Mouse (Mus musculus): ENCODE results near the gene Noct.

Gene Noct

DNA sequence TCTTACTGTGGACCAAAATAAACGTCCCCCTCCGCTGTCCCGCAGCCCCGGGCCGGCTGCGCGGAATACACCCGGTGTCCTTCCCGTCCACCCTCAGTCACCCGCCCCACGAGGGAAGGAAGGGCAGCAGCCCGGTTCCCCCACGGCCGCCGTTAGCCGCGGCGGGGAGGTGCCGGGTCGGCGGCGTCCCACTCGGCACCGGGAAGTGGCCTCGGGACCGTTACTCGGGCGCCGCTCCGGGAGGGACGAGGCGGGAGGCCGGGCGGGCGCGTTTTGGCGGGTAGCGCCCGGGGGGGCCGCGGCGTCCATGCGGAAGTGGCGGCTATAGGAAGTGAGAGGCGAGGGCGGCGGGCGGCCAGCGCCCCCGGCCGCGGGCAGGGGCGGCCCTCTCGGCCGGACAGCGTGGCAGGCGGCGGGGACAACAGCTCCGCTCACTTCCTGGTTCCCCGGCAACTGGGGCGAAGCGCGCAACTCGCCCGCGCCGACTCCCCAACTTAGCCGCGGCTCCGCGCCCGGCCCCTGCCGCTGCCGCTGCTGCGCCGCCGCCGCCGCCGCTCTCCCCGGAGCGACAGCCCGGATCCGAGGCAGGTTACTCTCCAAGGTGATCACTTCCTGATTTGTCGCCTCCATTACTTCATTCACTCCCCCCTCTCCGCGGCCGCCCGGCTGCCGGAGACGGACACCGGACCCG lies 52.3 kb downstream of the Noct start:
- DNase-seq (ENCODE audit: low spot score in 2 of 2): peak in 1 of 2 experiments; percentile 32

DNA sequence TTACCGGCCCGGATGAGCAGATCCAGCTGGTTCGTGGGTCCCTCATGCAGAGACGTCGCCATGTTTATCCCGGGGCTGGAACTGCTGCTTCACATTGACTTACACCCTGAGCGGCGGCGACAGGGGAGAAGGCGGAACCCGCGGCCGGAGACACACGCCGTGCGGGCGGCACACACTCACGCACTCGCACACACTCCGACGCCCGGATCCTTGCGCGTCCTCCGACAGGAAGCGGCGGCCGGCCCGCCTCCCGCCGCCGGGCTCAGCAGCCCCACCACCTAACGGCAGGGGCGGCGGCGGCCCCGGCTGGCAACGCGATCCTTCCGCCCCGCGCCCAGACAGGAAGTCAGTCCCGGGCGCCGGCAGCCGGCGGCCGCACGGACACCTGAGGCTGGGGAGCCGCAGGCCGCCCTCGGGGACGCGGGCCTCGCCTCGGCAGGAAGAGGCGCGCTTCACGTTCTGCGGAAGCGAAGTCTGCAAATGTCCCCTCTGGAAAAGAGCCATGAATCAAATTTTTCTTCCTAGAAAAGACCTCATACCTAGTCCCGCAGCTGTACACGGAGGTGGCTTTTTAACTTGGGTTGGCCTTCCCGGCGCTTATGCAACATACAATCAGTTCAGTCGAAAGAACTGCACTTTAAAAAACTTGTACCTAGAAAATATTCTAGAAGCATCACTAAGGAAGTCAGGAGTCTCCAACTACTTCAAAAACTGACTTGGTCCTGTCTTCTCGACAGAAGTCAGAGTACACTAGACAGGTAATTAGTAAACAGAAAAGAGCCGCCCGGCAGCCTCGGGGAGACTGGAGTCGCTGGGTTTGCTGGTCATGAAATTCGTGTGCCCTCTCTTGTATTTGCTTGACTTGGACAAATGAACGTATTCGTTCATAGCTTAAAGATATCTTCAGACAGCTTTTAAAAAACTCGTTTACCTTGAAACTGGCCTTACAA lies 53.2 kb downstream of the Noct start:
- DNase-seq (ENCODE audit: low spot score in 2 of 2): peak; percentile 81 to 85

DNA sequence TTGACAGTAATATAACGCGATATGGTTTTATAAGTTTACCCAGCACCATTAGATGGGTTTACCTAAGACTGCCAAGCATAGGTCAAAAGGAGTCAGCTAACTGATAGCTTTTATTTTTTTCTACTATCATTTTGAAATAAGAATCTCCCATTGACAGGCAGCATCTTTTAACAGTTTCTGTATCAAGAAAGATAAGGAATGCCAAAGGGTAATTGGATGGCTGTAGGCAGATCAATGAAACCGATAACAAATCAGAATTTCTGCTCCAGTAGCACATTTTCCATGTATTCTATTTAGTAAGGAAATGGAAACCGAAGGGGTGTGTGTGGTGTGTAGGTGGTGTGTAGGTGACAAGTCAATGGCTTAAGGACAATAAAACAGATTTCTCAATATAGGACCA lies 54.2 kb downstream of the Noct start:
- no peak for DNase-seq (ENCODE audit: low spot score in 2 of 2)

DNA sequence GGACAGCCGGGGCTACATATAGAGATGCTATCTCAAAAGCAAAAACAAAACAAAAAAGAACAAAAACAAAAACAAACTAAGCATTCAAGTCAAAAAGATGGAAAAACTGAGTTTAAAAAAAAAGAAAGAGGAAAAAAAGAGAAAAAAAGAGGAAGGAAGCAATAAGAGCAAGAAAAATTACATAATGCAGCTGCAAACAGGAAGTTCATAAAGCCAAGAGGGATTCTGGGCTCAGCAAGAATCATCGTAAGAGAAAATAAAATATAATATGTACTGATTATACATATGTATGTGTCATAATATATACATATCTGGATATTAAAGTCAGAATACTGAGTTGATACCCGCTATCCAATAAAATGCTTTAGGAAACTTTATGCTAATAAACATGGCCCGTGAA lies 57.5 kb downstream of the Noct start:
- no peak for DNase-seq (ENCODE audit: low spot score in 2 of 2)

DNA sequence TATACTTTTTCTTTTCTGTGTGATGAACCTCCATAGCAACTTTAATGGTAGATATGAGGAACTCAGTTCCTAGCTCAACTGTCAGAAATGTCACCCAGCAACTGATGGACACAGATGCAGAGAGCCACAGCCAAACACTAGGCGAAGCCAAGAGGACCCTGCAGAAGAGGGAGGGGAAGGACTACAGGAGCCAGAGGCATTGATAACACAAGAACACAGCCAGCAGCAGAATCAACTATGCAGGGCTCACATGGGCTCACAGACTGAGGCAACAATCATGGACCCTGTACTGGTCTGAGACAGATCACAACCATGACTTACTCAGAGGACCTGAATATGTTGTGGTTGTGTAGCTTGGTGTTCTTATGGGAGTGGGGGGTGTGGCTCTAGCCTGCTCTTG lies 60.1 kb downstream of the Noct start:
- no peak for DNase-seq (ENCODE audit: low spot score in 2 of 2)

DNA sequence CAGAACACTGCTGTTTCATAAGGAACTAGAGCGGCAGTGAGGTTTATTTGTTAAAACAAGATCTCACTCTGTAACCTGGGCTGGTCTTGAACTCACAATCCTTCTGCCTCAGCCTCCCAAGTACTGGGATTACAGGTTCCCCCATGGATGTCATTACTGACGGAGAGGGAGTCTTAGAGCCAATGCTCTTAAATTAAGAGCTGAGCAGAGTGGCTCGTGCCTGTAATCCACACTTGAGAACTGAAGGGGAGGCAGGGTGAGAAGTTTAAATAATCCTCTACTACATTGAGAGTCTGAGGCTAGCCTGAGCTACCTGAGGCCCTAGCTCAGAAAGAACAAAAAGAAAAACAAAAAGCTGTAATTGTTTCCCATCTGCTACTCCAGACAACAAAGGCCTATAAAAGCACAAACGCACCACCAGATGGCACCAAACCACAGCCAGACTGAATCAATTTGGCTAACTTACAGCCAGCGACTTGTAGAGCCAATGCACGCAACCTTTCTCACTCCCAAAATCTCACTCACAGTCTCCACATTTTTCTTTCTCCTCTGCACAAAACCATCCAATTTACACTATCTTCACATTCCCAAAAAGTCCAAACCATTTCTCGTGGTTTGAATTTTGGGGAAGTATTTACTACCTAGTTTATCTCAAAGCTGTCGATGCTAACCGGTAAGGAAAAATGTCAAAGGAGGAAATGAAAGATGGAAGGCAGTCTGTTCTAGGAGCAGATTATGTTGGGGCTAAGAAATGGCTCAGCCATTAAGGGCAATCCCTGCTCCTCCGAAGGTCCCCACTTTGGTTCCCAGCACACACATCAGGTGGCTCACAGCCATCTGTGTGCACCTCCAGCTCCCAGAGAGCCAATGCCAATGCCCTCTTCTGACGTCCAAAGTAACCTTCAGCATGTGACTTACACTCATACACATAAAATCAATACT lies 64.9 kb downstream of the Noct start:
- DNase-seq (ENCODE audit: low spot score in 2 of 2): peak; percentile 92 to 94

DNA sequence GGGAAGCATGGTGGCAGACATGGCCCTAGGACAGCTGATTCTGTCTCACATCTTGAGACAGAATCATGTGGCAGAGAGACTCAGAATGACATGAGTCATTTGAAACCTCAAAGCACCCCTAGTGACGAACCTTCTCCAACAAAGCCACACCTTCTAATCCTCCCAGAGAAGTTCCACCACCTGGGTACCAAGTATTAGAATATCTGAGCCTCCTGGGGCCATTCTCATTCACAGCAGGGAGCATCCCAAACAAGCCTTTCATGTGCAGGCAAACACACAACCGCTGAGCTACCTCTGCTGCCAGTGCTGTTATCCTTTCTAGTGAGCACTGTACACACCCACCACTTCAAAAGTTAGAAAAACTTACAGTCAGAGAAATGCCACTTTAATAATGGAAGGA lies 70.0 kb downstream of the Noct start:
- DNase-seq (ENCODE audit: low spot score in 2 of 2): no peak

DNA sequence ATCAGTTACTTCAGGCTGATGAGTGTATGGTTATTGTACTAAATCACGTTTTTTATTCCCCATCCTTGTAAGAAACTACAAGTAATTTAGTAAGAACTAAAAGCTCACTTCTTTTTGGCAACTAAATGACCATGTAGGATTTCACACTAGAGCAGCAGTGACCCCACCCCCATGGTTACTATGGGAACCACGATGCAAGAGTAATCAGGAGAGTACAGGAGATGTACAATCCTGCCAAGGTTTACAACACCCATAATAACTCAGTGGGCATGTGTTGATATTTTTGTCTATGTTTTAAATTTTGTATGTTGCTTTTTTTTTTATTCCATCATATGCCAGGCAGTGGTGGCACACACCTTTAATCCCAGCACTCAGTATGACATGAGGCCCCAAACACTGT lies 71.0 kb downstream of the Noct start:
- DNase-seq (ENCODE audit: low spot score in 2 of 2): peak; percentile 39 to 49

DNA sequence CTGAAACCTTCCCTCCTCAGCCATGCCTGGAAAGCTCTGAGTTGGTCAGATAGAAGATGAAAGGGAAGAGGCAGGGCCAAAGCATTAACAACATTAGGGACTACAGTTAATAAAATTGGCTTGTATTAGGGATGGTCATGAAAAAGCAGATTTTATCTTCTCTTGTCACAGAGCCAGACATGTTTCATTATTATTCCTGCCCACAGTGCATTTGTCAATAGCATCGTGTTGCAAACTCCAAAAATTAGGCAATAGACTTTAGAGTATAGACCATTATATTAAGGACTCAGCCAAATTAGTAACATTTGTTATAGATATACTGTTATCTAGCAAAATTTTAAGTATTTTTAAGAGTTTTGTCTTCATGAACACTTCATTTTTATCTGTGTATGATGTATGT lies 72.5 kb downstream of the Noct start:
- DNase-seq (ENCODE audit: low spot score in 2 of 2): no peak

All from right cerebral cortex, adult 2 months (tissue).